Mouse (Mus musculus): Measurements from ENCODE around the gene Fbxo11.

DNA sequence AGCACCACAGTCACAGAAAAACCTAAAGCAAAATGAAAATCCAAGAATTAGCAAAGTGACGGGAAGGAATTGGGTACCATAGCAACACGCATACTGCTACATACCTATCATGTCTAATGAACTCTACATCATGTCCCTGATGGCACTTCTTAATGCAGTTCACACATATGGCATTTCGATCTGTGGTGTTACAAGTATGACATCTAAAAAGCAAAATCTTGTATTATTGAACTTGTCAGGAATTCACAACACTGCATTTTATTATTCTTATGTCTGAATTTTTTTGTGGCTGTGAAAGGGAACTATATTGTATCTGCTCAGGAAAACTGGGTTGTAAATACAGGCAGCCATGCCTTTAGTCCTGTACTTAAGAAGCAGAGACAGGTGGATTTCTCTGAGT, 72.9 kb downstream of the Fbxo11 start:
- TF ChIP-seq CTCF (IDR thresholded peaks at IDR 0.05 in 2 of 3, conservative IDR thresholded peaks at IDR 0.05 in 1 of 3; ENCODE audit: control insufficient read depth in 1 of 3, insufficient read depth in 1 of 3, low read depth in 2 of 3, low read length in 3 of 3, poor library complexity in 1 of 3, severe bottlenecking in 1 of 3), result no peak
- TF ChIP-seq GABPA (IDR thresholded peaks at IDR 0.05; ENCODE audit: low read depth, low read length), result no peak
- no peak for TF ChIP-seq MAX (IDR thresholded peaks at IDR 0.05; ENCODE audit: low read length)
- no peak for TF ChIP-seq EP300 (IDR thresholded peaks at IDR 0.05; ENCODE audit: low read depth in 1 of 2, low read length in 2 of 2)
- TF ChIP-seq UBTF (IDR thresholded peaks at IDR 0.05; ENCODE audit: borderline replicate concordance, insufficient read depth, low read depth, low read length), result no peak
- no peak for TF ChIP-seq TAL1 (IDR thresholded peaks at IDR 0.05; ENCODE audit: low read length)
- TF ChIP-seq ETS1 (IDR thresholded peaks at IDR 0.05; ENCODE audit: low read depth, low read length), result no peak
- TF ChIP-seq HCFC1 (IDR thresholded peaks at IDR 0.05; ENCODE audit: low read depth, low read length), result no peak
- no peak for TF ChIP-seq CHD2 (IDR thresholded peaks at IDR 0.05; ENCODE audit: low read length)
- TF ChIP-seq MAZ (IDR thresholded peaks at IDR 0.05; ENCODE audit: low read depth, low read length), result no peak
- no peak for TF ChIP-seq POLR2A (IDR thresholded peaks at IDR 0.05; ENCODE audit: control insufficient read depth in 1 of 2, insufficient read depth in 1 of 2, low read depth in 1 of 2, low read length in 2 of 2, poor library complexity in 1 of 2)
- no peak for TF ChIP-seq JUND (IDR thresholded peaks at IDR 0.05; ENCODE audit: low read depth, low read length)
- TF ChIP-seq MEF2A (IDR thresholded peaks at IDR 0.05; ENCODE audit: extremely low read depth, insufficient replicate concordance, low read depth, low read length, poor library complexity, severe bottlenecking), result no peak

Data from MEL (cell line).